Mouse (Mus musculus): Measurements from ENCODE around the gene Siglec1. TPM values are rescaled to one million over a fixed set of nuclear protein-coding genes. Genes with fewer than 3 reads are reported as not detected.
"Not testable (repeated sequence)": the region's sequence is repeated elsewhere in the genome, so short reads cannot be mapped to it uniquely, and the experiment has no call there.

The Siglec1 gene
- polyA plus RNA-seq, 2 experiments: 0.70 to 0.93 TPM

DNA sequence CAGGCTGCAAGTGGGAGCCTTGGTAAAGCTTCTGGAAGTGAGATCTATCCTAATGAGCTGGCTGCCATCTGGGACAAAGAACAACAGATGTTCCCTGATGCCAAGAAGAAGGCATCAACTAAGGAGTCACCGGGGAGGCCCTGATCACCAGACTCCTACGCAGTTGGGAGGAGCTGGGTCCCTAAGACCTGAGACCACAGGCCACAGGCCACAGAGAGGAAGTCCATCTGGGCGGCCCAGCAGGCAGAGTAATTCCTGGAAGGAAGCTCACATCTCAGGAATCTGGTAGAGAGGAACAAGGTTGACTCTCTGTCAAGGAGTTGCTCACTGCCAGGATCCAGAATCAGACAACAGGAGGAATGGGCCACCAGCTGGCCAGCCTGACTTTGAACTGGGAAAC is 37.6 kb upstream of the Siglec1 start:
- H3K9ac ChIP-seq (replicated peaks): no peak overlapping the region
- H3K27me3 ChIP-seq (ENCODE audit: control insufficient read depth, insufficient read depth, low read length): no peaks in the 10 kb centered on the region; the same call in 1 of the 2 replicates
- ATAC-seq (ENCODE audit: insufficient read depth): no peak
- H3K27ac ChIP-seq: no peak overlapping the region
- TF ChIP-seq CTCF (IDR thresholded peaks at IDR 0.05; ENCODE audit: low read depth) (no peak), EP300 (IDR thresholded peaks at IDR 0.05; ENCODE audit: low read depth) (no peak)
- peaks cover 33 to 38% of the 10 kb centered on the region in 2 experiments for H3K4me1 ChIP-seq (replicated peaks; ENCODE audit: control insufficient read depth in 2 of 2, insufficient read depth in 2 of 2, low read length in 1 of 2)
- H3K9me3 ChIP-seq (ENCODE audit: control insufficient read depth, low read length): no peaks in the 10 kb centered on the region
- no peak for DNase-seq (ENCODE audit: low read depth in 3 of 3, low spot score in 3 of 3)
- H3K4me3 ChIP-seq (ENCODE audit: insufficient read depth in 1 of 2, low read depth in 2 of 2, low read length in 2 of 2): no peak overlapping the region
- no peak overlapping the region for H3K4me2 ChIP-seq (ENCODE audit: low read depth)
- no peaks in the 10 kb centered on the region for H3K36me3 ChIP-seq (replicated peaks; ENCODE audit: control insufficient read depth, insufficient read depth, low read depth)
- 22% methylated on average over 3 of the region's 3 CpGs for WGBS (ENCODE audit: insufficient replicate concordance)

DNA sequence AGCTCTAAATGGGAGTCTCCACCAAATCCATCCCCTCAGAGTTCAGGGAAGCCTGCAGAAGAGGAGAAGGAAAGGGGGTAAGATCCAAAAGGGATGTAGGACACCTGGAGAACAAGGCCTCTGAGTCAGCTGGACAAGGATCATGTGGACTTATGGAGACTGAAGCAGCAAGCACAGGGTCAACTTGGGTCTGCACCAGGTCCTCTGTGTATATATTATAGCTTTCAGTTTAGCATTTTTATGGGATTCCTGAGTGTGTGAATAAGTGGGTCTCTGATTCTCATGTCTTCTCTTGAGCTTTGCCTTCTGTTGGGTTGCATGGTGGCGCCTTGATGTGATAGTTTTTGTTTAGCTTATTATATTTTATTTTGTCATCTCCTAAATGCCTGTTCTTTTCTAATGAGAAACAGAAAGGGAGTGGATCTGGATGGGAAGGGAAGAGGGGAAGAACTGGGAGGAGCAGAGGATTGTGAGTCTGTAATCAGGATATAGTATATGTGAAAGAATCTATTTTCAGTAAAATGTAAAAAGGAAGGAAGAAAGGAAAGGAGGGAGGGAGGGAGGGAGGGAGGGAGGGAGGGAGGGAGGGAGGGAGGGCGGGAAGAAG is 32.5 kb upstream of the Siglec1 start:
- Histone ChIP-seq H3K4me2 (ENCODE audit: low read depth) (no peak overlapping the region), H3K4me1 (replicated peaks; ENCODE audit: control insufficient read depth in 2 of 2, insufficient read depth in 2 of 2, low read length in 1 of 2) (0 out of 4 replicates have a peak, but pooled peaks cover 0 to 3% of the 10 kb centered on the region in 2 experiments), H3K4me3 (ENCODE audit: insufficient read depth in 1 of 2, low read depth in 2 of 2, low read length in 2 of 2) (no peak overlapping the region), H3K27ac (no peak overlapping the region), H3K9me3 (ENCODE audit: control insufficient read depth, low read length) (no peaks in the 10 kb centered on the region), H3K27me3 (ENCODE audit: control insufficient read depth, insufficient read depth, low read length) (no peaks in the 10 kb centered on the region; the same call in 1 of the 2 replicates), H3K36me3 (replicated peaks; ENCODE audit: control insufficient read depth, insufficient read depth, low read depth) (no peaks in the 10 kb centered on the region), H3K9ac (replicated peaks) (no peak overlapping the region)
- ATAC-seq (ENCODE audit: insufficient read depth): no peak
- TF ChIP-seq CTCF (IDR thresholded peaks at IDR 0.05; ENCODE audit: low read depth) (no peak), EP300 (IDR thresholded peaks at IDR 0.05; ENCODE audit: low read depth) (no peak)
- 49% methylated on average over 2 of the region's 2 CpGs for WGBS (ENCODE audit: insufficient replicate concordance)
- no peak for DNase-seq (ENCODE audit: low read depth in 3 of 3, low spot score in 3 of 3)

DNA sequence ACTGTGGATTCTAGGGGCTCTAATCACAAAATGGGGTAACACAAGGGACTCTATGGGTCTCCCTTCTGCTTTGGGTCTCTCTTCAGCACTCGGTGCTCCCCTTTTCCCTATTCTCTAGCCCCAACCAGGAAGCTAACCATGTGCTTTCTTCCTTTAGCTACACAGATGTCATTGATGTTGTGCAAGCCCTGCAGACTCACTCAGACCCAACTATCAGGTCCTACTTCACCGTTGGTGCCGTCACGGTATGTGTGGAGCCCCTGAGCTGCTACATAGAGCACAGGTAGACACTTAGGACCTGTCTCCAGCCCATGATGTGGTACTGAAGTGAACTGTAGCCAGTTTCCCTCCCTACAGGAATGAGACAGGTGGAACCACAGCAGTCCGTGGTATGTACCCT is 19.4 kb upstream of the Siglec1 start:
- no peaks in the 10 kb centered on the region for H3K27me3 ChIP-seq (ENCODE audit: control insufficient read depth, insufficient read depth, low read length)
- 56% methylated on average over 5 of the region's 5 CpGs for whole genome bisulfite sequencing (ENCODE audit: insufficient replicate concordance)
- TF ChIP-seq CTCF (IDR thresholded peaks at IDR 0.05; ENCODE audit: low read depth) (no peak), EP300 (IDR thresholded peaks at IDR 0.05; ENCODE audit: low read depth) (no peak)

DNA sequence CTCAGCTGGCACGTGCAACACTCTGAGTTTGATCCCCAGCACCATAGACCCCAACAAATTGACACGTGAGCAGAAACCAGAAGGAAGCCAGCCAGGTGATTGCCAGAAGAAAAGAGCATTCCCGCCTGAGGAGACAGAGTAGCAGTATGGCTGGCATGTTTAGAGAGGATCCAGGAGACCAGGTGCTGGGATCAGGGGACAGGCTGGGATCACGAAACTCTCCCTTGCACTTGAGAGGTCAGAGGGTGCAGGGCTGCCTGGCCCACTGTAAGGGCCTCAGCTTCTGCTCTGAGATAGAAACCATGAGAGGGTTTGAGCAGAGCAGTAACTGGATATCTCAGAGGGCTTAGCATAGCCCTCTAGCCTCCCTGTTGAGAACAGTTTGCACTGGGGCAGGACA is 18.5 kb upstream of the Siglec1 start:
- not testable (repeated sequence) for H3K4me1 ChIP-seq (replicated peaks; ENCODE audit: control insufficient read depth in 2 of 2, insufficient read depth in 2 of 2, low read length in 1 of 2); ATAC-seq (ENCODE audit: insufficient read depth)
- 55% methylated on average over 4 of the region's 4 CpGs for WGBS (ENCODE audit: insufficient replicate concordance)

More for the DNA sequence above, 19.4 kb upstream of the Siglec1 start:
- Histone ChIP-seq H3K9ac (replicated peaks) (no peak overlapping the region), H3K4me3 (ENCODE audit: insufficient read depth in 1 of 2, low read depth in 2 of 2, low read length in 2 of 2) (no peak overlapping the region), H3K4me2 (ENCODE audit: low read depth) (no peak overlapping the region), H3K9me3 (ENCODE audit: control insufficient read depth, low read length) (no peaks in the 10 kb centered on the region), H3K36me3 (replicated peaks; ENCODE audit: control insufficient read depth, insufficient read depth, low read depth) (no peaks in the 10 kb centered on the region), H3K27ac (no peak overlapping the region), H3K4me1 (replicated peaks; ENCODE audit: control insufficient read depth in 2 of 2, insufficient read depth in 2 of 2, low read length in 1 of 2) (no peaks in the 10 kb centered on the region)
- ATAC-seq (ENCODE audit: insufficient read depth) (no peak), DNase-seq (ENCODE audit: low read depth in 3 of 3, low spot score in 3 of 3) (no peak)

DNA sequence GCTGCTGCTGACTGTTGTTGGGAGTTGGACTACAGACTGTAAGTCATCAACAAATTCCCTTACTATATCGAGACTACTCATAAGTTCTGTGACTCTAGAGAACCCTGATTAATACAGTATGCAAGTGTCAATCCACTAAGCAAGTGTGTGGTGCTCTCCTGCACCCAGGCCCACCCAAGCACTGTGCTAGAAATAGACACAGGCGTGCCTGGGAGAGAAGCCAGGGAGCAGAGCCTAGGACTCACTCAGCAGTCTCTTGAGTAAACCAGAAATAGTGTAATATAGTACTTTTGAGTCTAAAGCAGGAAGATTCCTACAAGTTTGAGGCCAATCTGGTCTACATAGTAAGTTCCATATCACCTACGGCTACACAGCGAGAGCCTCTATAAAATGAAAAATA is 17.5 kb upstream of the Siglec1 start:
- Histone ChIP-seq H3K9me3 (ENCODE audit: control insufficient read depth, low read length) (no peaks in the 10 kb centered on the region), H3K4me2 (ENCODE audit: low read depth) (no peak overlapping the region), H3K4me1 (replicated peaks; ENCODE audit: control insufficient read depth in 2 of 2, insufficient read depth in 2 of 2, low read length in 1 of 2) (no peaks in the 10 kb centered on the region), H3K27ac (no peak overlapping the region), H3K27me3 (ENCODE audit: control insufficient read depth, insufficient read depth, low read length) (no peaks in the 10 kb centered on the region), H3K36me3 (replicated peaks; ENCODE audit: control insufficient read depth, insufficient read depth, low read depth) (no peaks in the 10 kb centered on the region), H3K9ac (replicated peaks) (no peak overlapping the region), H3K4me3 (ENCODE audit: insufficient read depth in 1 of 2, low read depth in 2 of 2, low read length in 2 of 2) (no peak overlapping the region)
- WGBS (ENCODE audit: insufficient replicate concordance): 71% methylated on average over 4 of the region's 4 CpGs
- no peak for DNase-seq (ENCODE audit: low read depth in 3 of 3, low spot score in 3 of 3)
- no peak for ATAC-seq (ENCODE audit: insufficient read depth)
- no peak for TF ChIP-seq CTCF (IDR thresholded peaks at IDR 0.05; ENCODE audit: low read depth)
- no peak for TF ChIP-seq EP300 (IDR thresholded peaks at IDR 0.05; ENCODE audit: low read depth)

More for the DNA sequence above, 18.5 kb upstream of the Siglec1 start:
- H3K4me3 ChIP-seq (ENCODE audit: insufficient read depth in 1 of 2, low read depth in 2 of 2, low read length in 2 of 2); H3K9me3 ChIP-seq (ENCODE audit: control insufficient read depth, low read length); H3K36me3 ChIP-seq (replicated peaks; ENCODE audit: control insufficient read depth, insufficient read depth, low read depth); DNase-seq (ENCODE audit: low read depth in 3 of 3, low spot score in 3 of 3); H3K9ac ChIP-seq (replicated peaks); H3K27me3 ChIP-seq (ENCODE audit: control insufficient read depth, insufficient read depth, low read length); H3K4me2 ChIP-seq (ENCODE audit: low read depth); H3K27ac ChIP-seq: not testable (repeated sequence)
